Mouse (Mus musculus): ENCODE measurements at regions not wholly inside any gene's neighbourhood (a gene's known extent, or its start where the extent isn't known, plus 50 kb on each side); places are given as distances from the start of the nearest gene placed in this dataset.

GRCm38 (mm10) chr1:128671016-128671415 is 78.9 kb upstream of the Cxcr4 start:
- no peak for DNase-seq

- DNase-seq = no peak
Observed at GRCm38 (mm10) chr1:128669241-128669666, 77.2 kb upstream of the Cxcr4 start.

- no peak for DNase-seq
Observed at GRCm38 (mm10) chr1:128668718-128669117, 76.6 kb upstream of the Cxcr4 start.

GRCm38 (mm10) chr1:128667121-128667762 is 75.1 kb upstream of the Cxcr4 start:
- DNase-seq = no peak

- DNase-seq = no peak
Observed at GRCm38 (mm10) chr1:128663207-128663606, 71.1 kb upstream of the Cxcr4 start.

GRCm38 (mm10) chr1:128659857-128660256 is 67.8 kb upstream of the Cxcr4 start:
- DNase-seq = no peak

GRCm38 (mm10) chr1:128658802-128659201 is 66.7 kb upstream of the Cxcr4 start:
- no peak for DNase-seq

- DNase-seq = no peak
Observed at GRCm38 (mm10) chr1:128654099-128654862, 62.2 kb upstream of the Cxcr4 start.

- no peak for DNase-seq
Observed at GRCm38 (mm10) chr1:128650596-128650995, 58.5 kb upstream of the Cxcr4 start.

GRCm38 (mm10) chr1:128649490-128650178 is 57.5 kb upstream of the Cxcr4 start:
- DNase-seq = peak; percentile 10

- DNase-seq = no peak
Observed at GRCm38 (mm10) chr1:128643316-128643776, 51.3 kb upstream of the Cxcr4 start.

GRCm38 (mm10) chr1:128642212-128642611 is 50.1 kb upstream of the Cxcr4 start:
- no peak for DNase-seq

All from heart, postnatal 4 days (tissue).